Comparison of ENCODE assay signal across 12 mouse cellular contexts in the genomic region with DNA sequence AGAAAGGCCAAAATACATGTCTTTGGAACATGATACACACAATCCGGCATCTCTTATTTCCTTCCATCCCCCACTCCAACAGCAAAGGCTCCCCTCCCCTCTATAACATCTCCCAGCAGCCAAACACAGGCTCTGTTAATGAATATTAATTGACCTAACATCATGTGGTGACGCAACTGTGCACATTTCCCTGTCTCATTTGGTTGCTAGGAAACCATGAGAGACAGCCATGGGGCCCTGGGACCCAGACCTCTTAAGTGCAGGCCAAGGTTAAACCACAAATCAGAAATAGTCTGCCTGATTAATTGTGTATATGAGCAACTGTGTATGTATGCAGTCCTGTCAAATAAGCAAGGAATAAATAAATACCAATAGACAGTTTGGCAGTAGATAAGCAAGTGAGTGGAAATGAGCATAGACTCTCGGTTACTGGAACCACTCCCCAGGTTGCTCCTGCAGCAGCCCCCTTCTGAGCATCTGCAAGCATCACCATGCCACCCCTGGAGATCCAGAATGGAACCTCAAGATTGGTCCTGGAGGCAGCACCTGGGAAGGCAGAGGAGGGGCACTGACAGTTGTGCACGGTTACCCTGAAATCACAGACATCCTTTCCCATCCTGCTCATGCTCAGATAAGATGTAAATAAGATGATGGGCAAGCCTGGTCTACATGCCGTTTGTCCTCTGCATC.
DNase-seq lines count a peak whose midpoint lies in the region; ATAC-seq and TF ChIP-seq lines count a peak whose summit lies in the region.
"Had no signal": no experiment of that assay in that cellular context is flagged by ENCODE, and none has a peak within 500 bp of the region (broad histone marks: within the 10 kb centered on the region; RNA-seq: fewer than 3 reads in every experiment).

No protein-coding gene starts in this region.

- H3K36me3 ChIP-seq in embryonic facial prominence, embryonic 10.5 days (replicated peaks) = no peaks in the 10 kb centered on the region
- no peaks in the 10 kb centered on the region for H3K36me3 ChIP-seq in hindbrain, embryonic 12.5 days
- no peaks in the 10 kb centered on the region for H3K36me3 ChIP-seq in midbrain, postnatal 0 days (ENCODE audit: insufficient read depth, low read length)
- H3K36me3 ChIP-seq: embryonic facial prominence, embryonic 13.5 days had no signal

- 64% methylated on average over 5 of the region's 5 CpGs for WGBS in embryonic facial prominence, embryonic 10.5 days
- WGBS in hindbrain, embryonic 12.5 days = 30% methylated on average over 5 of the region's 5 CpGs
- WGBS in midbrain, postnatal 0 days = 29% methylated on average over 5 of the region's 5 CpGs

- 0 out of 2 replicates have a peak overlapping the region, but pooled peaks have one; percentile 11 for H3K4me2 ChIP-seq in hindbrain, embryonic 12.5 days (replicated peaks)
- no peak overlapping the region for H3K4me2 ChIP-seq in midbrain, postnatal 0 days (ENCODE audit: low read depth, low read length, poor library complexity, severe bottlenecking)
- H3K4me2 ChIP-seq: embryonic facial prominence, embryonic 13.5 days had no signal

- TF ChIP-seq CTCF in midbrain, postnatal 0 days (IDR thresholded peaks at IDR 0.05) = no peak

- H3K9ac ChIP-seq in hindbrain, embryonic 12.5 days = no peak overlapping the region
- no peak overlapping the region for H3K9ac ChIP-seq in midbrain, postnatal 0 days (replicated peaks; ENCODE audit: low read length, poor library complexity, severe bottlenecking)
- H3K9ac ChIP-seq: embryonic facial prominence, embryonic 13.5 days had no signal

- H3K4me3 ChIP-seq in embryonic facial prominence, embryonic 10.5 days = no peak overlapping the region
- H3K4me3 ChIP-seq in hindbrain, embryonic 12.5 days = no peak overlapping the region
- H3K4me3 ChIP-seq in midbrain, postnatal 0 days (ENCODE audit: low read depth, low read length) = no peak overlapping the region
- H3K4me3 ChIP-seq: embryonic facial prominence, embryonic 13.5 days had no signal

- peak; percentile 10 to 20 for DNase-seq in cerebellum, postnatal 14 days
- DNase-seq in cerebellum, adult 11 months = no peak
- peak; percentile 28 for DNase-seq in embryonic facial prominence, embryonic 10.5 days (ENCODE audit: low spot score)
- peak; percentile 89 for DNase-seq in midbrain, postnatal 0 days (ENCODE audit: low spot score)
- DNase-seq in right cerebral cortex, postnatal 36 days (ENCODE audit: low spot score in 2 of 2) = no peak
- DNase-seq in urinary bladder, postnatal 4 days (ENCODE audit: low spot score in 2 of 2) = no peak
- DNase-seq: adrenal gland, postnatal 25 days; gastrocnemius, postnatal 14 days; kidney, postnatal 4 days had no signal

- H3K9me3 ChIP-seq in embryonic facial prominence, embryonic 10.5 days = no peaks in the 10 kb centered on the region
- no peaks in the 10 kb centered on the region for H3K9me3 ChIP-seq in hindbrain, embryonic 12.5 days (replicated peaks)
- H3K9me3 ChIP-seq in midbrain, postnatal 0 days (ENCODE audit: low read length) = no peaks in the 10 kb centered on the region
- H3K9me3 ChIP-seq: embryonic facial prominence, embryonic 13.5 days had no signal

- no peaks in the 10 kb centered on the region for H3K27me3 ChIP-seq in embryonic facial prominence, embryonic 10.5 days (replicated peaks; ENCODE audit: low read depth, poor library complexity, severe bottlenecking)
- no peaks in the 10 kb centered on the region for H3K27me3 ChIP-seq in hindbrain, embryonic 12.5 days
- H3K27me3 ChIP-seq in midbrain, postnatal 0 days (ENCODE audit: insufficient read depth, low read length) = no peaks in the 10 kb centered on the region

- ATAC-seq in hindbrain, embryonic 12.5 days (ENCODE audit: low FRiP score) = peak; percentile 94
- ATAC-seq in midbrain, postnatal 0 days (ENCODE audit: low FRiP score) = peak; percentile 85
- ATAC-seq in megakaryocyte, adult 5-6 weeks (ENCODE audit: poor library complexity, severe bottlenecking) = no peak

- peaks cover 30% of the 10 kb centered on the region for H3K4me1 ChIP-seq in embryonic facial prominence, embryonic 10.5 days
- H3K4me1 ChIP-seq in hindbrain, embryonic 12.5 days = peaks cover 26% of the 10 kb centered on the region
- H3K4me1 ChIP-seq in midbrain, postnatal 0 days (ENCODE audit: insufficient read depth, low read length) = peaks cover 10% of the 10 kb centered on the region; the same call in 1 of the 2 replicates

- no peak overlapping the region for H3K27ac ChIP-seq in embryonic facial prominence, embryonic 10.5 days (replicated peaks)
- H3K27ac ChIP-seq in hindbrain, embryonic 12.5 days = peak overlapping the region; percentile 74
- peak overlapping the region; percentile 53 for H3K27ac ChIP-seq in midbrain, postnatal 0 days (ENCODE audit: low read depth, low read length)
- H3K27ac ChIP-seq: embryonic facial prominence, embryonic 13.5 days had no signal

Comparison
In these comparisons a context has a peak if more than half of its experiments do, and no peak if none do; other contexts are left out.
1. DNase-seq: peak in cerebellum, postnatal 14 days (2 of 2), embryonic facial prominence, embryonic 10.5 days (single experiment) and midbrain, postnatal 0 days (single experiment); none in cerebellum, adult 11 months (single experiment), right cerebral cortex, postnatal 36 days (0 of 2) and urinary bladder, postnatal 4 days (0 of 2).